Mouse (Mus musculus) skeletal muscle tissue, adult 2 months (tissue): ENCODE results near the gene Hjurp.
"Not testable (repeated sequence)": the region's sequence is repeated elsewhere in the genome, so short reads cannot be mapped to it uniquely, and the experiment has no call there.

Source experiments
- DNase-seq: peaks from one replicate; pipeline ENCODE4 v3.0.0-alpha.2; 2012; ENCODE audit warnings: low read depth, low spot score

Gene Hjurp

DNA sequence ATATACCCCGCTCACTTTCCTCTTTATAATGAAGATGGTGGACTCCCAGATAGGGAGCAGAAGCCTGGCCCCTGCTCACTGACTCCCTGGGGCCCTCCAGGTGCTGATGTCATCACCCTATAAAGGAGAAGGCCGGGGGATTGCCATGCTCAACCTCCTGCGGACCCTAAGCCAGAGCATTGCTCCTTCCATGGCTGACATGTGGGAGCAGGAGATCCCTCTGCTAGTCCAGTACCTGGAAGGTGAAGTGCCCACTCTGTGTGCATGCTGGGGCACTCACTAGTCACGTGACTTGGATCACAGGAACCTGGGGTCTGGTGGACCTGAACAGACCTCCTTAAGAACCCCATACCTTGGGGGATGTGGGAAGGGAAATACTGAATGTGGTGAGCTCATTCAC, 36.9 kb downstream of the Hjurp start:
- no peak for DNase-seq

DNA sequence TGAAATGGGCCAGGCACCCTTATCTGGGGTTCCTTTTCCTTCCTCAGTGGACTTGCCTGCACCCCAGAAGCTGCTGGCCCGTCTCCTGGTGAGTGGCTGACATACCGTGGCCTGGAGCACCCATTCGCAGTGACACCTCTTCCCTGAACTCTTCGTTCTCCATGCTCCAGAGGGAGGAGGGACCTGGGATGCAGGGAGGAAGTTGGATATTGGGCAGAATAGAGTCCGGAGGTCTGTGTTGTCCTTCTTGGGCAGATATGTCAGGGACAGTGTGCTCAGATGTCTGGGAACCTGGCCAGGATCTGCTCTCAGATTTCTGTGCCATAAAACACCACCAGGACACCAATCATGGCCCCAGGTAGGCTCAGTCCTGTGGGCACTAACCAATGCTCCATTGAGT, 37.4 kb downstream of the Hjurp start:
- no peak for DNase-seq

DNA sequence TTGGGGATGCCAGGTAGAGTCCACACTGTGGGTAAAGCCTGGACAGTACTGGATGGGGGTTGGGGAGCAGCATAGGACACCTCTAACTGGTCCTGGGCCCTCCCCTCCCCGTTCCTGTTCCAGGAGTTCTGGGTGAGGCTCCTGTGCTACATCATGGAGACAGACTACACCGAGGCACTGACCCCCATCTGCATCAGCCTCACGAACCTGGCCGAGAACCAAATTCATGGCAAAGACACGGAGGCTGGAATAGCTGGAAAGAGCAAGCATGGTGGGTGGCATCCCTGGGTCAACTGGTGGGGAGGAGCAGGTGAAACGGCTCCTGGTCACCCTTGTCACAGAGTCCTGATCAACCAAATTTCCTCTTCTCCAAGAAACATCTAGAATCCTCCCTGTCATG, 38.7 kb downstream of the Hjurp start:
- DNase-seq: no peak

DNA sequence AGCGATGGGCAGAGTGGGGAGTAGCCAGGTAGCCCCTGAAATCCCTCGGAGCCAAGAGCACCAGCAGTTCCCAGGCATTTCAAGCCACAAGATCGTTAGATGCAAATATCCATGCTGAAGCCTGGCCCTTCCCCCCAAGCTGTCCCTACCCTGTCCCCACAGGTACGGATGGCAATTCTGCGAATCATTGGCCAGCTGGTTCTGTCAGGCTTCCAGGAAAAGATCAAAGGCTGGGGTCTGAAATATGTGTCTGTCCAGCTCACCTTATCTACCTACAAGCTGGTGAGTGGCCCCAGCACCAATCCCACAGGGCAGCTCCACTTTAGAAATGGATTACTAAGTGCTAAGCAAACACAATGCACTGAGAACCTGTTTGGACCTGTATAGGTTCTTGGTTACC, 40.1 kb downstream of the Hjurp start:
- DNase-seq: no peak

DNA sequence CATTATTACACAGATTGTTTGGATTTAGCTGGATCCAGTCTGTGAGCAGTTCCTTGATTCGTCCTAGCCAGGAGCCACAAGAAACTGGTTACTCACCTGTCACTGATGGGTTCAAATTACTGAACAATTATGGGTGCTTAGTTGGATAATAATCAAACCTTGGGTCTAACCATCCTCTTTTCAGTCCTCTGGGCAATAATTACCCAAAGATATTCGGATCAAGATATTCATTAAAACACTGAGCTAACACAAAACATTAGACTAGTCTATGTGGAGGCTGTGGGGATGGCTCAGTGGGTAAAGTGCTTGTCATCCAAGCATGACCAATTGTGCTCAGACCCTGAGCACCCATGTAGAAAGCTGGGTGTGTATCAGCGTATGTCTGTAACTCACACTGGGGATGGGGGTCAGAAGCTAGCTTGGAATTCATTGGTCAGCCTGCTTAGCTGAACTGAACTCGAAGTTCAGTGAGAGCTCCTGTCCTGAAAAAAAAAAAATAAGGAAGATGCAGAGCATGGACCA, 41.5 kb downstream of the Hjurp start:
- DNase-seq: no peak

DNA sequence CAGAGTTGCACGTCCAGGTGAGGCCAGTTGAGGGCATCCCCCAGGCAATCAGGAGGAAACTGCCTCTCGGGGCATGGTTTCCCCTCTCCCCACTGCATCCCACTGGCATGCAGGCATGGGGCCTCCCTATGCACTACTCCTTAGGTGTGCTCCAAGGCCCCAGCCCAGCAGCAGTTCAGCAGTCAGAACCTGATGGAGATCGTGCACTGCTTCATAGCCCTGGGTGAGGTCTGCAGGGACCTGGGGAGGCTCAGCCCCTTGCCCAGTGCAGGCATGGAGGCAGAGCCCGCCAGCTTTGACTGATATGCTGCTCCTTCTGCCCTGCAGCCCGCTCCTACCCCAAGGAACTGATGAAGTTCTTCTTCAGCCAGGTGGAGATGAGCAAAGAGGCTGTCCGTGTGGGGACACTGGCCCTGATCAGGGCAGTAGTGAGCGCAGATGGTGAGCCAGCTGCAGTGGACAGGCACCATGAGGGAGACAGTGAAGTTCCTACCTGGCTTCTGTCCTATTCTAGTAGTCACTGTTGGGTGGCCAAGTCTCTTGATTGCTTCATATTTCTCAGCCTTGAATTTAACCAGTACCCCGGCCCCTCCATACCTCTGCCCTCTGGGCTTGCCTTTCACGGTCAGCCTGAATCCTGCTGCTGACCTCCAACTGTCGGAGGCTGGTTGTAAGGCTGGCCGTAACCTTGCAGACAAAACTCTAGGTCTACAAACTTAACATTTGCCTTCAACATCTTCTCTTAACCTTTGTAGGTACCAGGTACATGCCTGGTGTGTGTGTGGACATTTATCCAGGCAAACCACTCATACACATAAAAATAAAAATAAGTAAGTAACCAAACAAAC, 42.2 kb downstream of the Hjurp start:
- no peak for DNase-seq

DNA sequence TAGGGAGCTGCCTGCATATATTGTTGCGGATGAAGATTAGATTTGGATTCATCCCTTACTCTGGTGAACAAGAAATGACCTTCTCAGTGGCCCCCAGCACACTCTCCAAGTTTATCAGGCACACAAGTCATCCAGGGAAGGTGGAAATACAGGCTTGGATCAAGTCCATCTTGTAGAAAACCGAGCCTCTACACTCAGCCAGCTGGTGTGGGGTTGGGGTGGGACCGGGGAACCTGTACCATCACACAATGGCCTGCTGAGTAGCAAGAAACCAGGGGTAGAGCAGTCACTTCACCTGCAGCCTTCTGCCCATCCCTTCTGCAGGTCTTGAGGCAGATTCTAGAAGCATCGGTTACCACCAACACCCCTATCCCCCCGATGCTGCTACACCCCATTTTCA, 42.8 kb downstream of the Hjurp start:
- no peak for DNase-seq

DNA sequence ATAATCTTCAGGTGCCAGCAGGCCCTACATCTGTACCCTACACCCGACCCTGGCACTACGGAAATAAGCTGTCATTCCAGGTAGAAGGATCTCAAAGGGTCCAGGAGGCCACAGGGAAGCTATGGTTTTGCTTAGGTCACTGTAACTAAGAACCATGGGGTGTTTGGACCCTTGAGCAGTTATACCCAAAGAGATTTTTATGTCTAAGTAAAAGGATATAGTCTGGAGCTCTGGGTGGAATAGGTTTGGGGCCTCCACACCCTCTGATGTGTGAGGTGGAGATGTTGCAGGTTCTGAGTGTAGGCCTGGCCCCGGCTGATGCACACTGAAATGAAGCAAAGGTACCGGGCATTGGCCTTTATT, 43.2 kb downstream of the Hjurp start:
- DNase-seq: no peak

DNA sequence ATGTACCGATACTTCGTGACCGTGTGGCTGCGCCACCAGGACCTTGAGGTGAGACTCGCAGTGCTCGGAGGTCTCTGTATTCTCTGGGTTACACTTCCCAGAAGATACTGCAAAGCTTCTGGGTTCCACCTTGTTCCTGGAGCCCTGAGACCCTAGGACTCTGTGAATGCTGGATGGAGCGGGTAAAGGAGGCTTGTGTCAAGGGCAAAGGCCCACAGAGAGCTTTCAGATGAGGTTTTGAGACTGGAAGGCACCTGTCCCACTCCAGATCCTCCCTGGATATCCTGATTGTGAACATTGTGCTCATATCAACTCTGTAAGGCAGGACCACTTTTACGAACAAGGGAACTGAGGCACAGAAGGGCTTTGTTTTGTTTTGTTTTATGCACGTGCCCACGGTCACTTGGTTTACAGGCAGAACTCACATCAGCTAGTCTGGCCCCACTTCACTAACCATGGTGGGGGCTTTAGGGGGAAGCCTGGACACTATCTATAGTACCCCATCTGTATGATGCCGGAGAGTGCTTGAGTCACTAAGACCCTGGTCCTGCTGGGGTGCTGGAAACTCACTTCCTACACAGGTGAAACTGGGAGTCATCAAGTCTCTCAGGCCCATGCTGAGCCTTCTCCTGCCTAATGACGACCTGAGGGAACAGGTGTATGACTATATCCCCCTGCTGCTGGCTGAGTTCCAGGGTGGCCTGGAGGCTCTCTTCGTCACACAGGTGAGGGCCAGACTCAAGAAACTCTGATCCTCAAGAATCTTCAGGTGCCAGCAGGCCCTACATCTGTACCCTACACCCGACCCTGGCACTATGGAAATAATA, 43.8 kb downstream of the Hjurp start:
- no peak for DNase-seq

DNA sequence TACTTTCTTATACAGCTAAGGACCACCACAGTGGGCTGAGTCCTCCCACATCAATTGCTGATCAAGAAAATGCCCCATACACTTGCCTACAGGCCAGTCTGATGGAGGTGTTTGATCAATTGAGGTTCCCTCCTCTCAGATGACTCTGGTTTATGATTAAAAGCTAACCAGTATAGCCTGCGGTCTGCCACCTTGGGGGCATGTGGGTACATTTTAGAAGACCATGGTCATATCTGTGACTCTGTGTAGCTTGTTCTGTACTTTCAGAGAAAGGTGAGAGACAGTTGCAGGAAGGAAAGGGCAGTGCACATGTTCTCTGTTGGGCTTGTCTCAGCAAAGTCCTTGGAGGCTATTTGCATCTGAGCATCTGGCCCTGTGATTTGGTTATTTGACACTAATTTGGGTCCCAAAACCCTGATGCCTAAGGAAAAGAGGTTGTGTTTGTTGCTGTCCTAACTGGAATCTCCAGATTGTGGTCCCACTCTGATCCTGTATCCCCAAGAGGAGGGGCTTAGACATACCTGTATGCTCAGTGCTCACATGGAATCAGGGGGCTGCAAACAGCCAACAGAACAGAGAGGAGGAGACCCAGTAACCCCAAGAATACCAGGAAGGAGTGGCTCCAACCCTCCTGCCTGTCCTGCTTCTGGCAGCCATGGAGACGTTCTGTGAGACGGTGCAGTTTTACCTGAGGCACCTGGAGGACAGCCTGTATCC, 44.6 kb downstream of the Hjurp start:
- no peak for DNase-seq

DNA sequence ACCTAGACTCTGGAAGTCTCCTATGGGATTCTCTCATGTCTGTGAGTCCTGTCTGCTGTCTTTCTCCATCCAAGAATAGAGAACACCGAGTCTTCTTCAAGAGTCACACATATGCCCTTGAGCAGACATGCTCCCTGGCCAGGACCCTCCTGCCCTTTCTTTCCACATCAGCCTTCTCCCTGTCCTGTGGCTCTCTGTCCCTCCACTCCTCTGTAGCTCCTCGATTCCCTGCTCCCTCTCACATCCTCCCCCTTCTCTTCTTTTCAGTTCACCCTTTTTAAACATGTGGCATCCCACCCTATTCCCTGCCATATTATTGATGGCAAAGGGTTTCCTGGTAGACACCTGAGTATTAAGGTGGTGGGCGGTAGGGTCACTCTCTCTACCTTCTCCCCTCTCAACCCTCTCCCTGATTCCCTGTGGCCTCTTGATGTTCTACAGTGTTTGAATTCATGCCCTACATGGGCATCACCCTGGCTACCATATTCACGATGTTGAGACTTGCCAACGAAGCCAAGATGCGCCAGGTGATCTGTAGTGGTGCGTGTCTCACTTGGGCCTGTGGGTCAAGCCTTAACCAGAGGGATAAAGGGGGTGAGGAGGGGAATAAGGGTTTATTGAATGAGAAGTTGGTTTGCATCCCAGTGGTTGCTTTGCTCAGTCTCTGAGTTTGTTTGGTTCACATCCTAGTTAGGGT, 45.5 kb downstream of the Hjurp start:
- no peak for DNase-seq

DNA sequence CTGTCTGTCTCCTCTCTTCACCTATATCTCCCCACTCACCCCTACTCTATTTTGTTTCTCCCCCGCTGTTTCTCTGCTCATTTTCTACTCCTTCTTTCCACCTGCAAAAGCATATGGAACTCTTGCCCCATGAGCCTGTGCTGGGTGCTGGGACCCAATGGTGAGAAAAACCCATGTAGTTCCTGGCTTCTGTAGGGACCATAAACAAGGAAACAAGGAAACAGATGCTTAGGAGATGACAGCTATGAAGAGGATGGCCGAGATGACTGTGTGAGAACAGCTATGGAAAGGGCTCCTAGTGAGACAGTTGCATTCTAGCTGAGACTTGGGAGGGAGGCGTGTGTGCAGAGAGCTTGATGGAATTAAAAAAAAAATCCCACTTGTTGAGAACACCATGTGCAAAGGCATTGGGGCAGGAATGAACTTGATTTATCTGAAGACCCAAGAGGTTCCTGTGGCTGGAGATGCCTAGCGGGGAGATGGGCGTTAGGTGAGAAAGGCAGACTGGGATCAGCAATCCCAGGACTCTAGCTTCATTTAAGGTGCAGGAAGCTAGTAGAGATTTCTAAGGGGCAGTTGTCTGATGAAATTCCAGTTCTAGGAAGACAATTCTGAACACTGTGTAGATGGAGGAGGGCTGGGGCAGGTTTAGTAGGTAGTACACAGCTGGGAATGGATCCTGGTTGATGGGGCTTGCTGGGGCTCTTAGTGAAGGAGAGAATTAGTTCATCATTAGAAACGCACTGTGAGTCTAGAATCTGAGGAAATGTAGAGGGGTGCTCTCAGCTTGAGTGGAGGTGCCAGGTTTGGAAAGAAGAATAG, 46.2 kb downstream of the Hjurp start:
- no peak for DNase-seq

DNA sequence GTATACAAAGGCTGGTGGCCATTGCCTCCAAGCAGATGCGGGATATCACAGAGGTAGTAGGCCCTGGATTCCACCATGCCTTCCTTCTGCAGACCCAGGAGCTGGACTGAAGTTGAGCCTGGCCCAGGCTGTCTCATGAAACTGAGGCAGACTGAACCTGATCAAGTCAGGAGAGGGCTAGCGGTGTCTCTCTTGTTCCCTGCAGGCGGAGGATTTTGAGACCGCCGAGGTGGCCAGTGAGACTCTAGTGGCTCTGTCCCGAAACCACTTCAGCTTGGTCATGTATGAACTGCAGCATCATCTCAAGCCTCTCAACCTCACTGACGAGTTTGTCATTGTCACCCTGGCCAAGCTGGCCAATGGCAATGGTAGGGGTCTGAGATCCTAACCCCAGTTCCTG, 47.0 kb downstream of the Hjurp start:
- DNase-seq: no peak

DNA sequence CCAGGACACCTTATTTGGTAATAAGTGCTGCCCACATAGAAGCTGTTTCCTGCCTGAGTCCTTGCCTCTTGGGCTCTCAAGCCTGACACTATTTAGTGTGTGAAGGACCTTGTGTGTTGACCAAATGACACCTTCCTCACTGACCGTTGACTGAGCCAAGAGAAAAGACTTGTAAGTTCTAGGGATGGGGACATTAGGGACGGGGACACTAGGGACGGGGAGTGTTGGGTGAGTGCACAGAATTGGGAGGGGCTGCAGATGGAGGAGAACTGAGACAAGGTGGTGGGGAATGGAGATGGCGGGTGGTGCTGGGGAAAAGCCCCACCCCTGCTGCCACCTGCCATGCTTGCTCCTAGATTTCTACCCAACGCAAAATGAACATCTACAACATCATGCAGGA, 47.4 kb downstream of the Hjurp start:
- DNase-seq: no peak

DNA sequence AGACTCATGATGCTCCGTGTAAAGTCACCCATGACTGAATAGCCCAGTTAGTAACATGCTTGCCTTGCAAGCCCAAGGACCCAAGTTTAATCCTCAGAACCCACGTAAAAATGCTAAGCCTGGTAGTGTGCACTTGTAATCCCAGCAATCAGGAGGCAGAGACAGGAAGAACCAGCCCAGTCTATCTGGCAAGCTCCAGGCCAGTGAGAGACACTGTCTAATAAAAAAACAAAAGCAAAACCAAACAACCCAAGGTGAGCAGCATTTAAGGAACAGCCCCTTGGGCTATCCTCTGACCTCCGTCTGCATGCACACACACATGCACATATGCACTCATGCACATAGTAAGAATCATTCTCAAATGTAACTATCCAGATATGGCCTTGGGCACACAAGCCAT, 47.9 kb downstream of the Hjurp start:
- no peak for DNase-seq

DNA sequence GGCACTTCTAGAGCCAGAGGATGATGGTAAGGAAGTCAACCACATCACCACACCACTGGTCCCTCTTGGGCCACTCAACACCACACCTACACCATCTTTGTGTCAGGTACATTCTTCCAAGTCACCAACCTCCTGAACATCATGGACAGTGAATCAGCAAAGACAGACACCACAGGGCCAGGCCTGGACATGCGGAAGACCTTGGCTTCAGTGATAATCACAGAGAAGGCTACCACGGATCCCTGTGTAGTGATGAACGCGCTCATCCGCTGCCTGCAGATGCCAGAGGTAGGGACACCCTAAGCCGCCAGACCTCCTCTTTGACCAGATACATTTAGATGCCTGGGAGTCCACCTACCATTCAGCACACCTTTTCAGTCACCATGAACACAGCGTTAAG, 49.3 kb downstream of the Hjurp start:
- no peak for DNase-seq

DNA sequence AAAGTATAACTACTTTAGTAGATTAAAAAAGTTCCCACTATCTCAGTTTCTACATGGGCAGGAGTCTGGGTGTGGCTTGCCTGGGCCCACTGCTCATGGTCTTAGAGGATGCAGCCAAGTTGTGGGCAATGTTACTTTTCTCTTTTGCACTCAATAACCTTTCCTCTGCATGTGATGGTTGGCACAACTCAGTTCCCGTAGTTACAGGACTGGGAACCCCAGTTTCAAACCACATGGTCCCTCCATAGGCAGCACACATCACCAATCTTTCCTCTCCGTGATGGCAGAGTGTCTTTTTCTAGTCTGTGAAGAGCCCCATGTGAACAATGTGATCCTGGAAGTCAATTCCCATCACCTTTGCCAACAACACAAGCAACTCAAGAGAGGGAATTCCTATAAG, 50.0 kb downstream of the Hjurp start:
- no peak for DNase-seq

DNA sequence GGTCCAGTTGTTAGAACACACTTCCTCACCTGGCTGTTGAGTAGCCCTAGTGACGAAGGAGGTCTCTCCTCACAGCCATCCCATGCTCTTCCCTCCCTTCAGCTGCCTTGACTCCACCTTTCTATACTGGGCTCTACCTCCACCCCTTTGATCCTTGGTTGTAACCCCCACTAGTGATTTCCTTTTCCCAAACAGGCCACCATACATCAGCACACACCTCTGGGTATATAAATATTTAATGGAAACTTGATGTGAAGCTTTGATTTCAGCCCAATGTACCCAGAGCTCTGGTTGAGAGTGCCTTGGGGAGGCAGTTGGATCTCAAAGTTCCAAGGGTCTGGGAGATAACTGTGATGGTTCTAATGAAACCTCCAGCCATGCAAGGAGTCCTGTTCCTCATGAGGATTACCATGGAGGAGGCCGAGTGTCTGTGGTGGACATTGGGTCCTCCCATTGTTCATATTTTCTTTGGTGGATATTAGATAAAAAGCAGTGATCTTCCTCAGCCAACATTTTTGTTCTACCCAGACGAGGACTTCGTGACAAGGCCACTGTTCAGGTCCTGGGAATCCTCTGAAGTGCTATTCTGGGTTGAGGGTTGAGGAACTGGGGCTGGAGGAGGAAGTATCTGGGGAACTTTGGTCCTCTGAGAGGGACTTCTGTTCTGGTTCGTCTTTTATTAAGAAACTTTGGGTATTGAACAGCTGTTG, 50.6 kb downstream of the Hjurp start, which contains the start of gene Mroh2a:
TSS of gene Mroh2a (plus strand) at position 317 of the 710 bp plus-strand sequence.
- no peak for DNase-seq

DNA sequence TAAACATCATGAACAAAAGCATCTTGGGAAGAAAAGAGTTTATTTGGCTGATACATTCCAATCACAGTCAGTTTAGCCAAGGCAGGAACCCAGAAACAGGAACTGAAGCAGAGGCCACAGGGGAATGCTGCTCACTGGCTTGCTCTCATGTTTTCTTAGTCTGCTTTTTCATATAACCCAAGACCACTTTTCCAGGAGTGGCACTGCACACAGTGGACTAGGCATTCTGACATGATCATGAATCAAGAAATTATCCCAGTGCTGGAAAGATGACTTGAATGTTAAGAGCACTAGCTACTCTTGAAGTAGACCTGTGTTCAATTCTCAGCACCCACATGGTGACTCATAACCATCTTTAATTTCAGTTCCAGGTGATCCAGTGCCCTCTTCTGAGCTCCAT, 51.7 kb downstream of the Hjurp start:
- DNase-seq: no peak

DNA sequence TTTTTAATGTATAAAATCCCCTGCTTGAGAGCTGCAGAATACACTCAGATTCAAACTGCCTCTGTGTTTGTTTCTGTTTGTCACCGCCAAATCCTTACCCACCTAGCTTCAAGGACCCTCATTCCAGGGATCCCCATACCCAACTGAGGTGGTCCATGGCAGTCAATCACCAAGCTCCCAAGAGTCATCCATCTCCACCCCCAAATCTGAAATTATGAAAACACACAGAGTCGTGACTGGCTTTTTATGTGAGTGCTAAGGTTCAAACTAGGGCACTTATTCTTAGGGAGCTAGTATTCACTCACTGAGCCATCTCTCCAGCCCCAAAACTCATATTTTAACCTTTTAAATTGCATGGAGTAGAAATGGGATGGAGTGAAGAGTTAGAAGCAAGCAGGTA, 52.1 kb downstream of the Hjurp start:
- not testable (repeated sequence) for DNase-seq
